Mouse (Mus musculus) liver, embryonic 12.5 days (tissue): Measurements from ENCODE around the gene Ephb4. TPM values are rescaled to one million over a fixed set of nuclear protein-coding genes. Genes with fewer than 3 reads are reported as not detected.
A peak's percentile ranks its signal among the peaks of the same experiment; 100 is the strongest.

Source experiments
- ATAC-seq: fragments of 200-750 bp; cut with Nextera tagmentation; 2 replicates; pipeline ENCODE4 v1.8.0; 2017; ENCODE audit warnings: moderate number of reproducible peaks, mild to moderate bottlenecking, moderate library complexity
- H3K27ac ChIP-seq: fragments of 300-500 bp; sonication (generic); 2 replicates; pipeline ENCODE4 v1.5.1; 2016; ENCODE audit warnings: mild to moderate bottlenecking
- H3K27me3 ChIP-seq: fragments of 300-500 bp; sonication (generic); replicated peaks from 2 replicates; pipeline ENCODE4 v1.6.1; 2016; ENCODE audit warnings: mild to moderate bottlenecking, moderate library complexity
- H3K36me3 ChIP-seq: fragments of 300-500 bp; sonication (generic); 2 replicates; pipeline ENCODE4 v1.6.1; 2016; ENCODE audit warnings: mild to moderate bottlenecking, moderate library complexity
- H3K4me1 ChIP-seq: fragments of 300-500 bp; sonication (generic); 2 replicates; pipeline ENCODE4 v1.6.1; 2016
- H3K4me2 ChIP-seq: fragments of 300-500 bp; sonication (generic); 2 replicates; pipeline ENCODE4 v1.6.1; 2016; ENCODE audit warnings: mild to moderate bottlenecking, moderate library complexity
- H3K4me3 ChIP-seq: fragments of 300-500 bp; sonication (generic); 2 replicates; pipeline ENCODE4 v1.5.1; 2016; ENCODE audit warnings: mild to moderate bottlenecking, moderate library complexity
- H3K9ac ChIP-seq: fragments of 300-500 bp; sonication (generic); 2 replicates; pipeline ENCODE4 v1.6.1; 2016; ENCODE audit warnings: mild to moderate bottlenecking, moderate library complexity
- H3K9me3 ChIP-seq: fragments of 300-500 bp; sonication (generic); replicated peaks from 2 replicates; pipeline ENCODE4 v1.6.1; 2016; ENCODE audit warnings: mild to moderate bottlenecking, moderate library complexity
- WGBS: fragments of 180-500 bp; shearing (Covaris S2); methylation state at CpG from one replicate; pipeline ENCODE4 v1.1.7; 2016; ENCODE audit not compliant: insufficient replicate concordance; 5-methylcytosine and 5-hydroxymethylcytosine counted together
- polyA plus RNA-seq: library from polyadenylated mRNA; unstranded; fragments of >200 nt; fragmentation: Nextera tagmentation; extraction: Ambion mirVana; gene quantifications from 2 replicates; pipeline ENCODE4 v1.2.1, GENCODE M21; 2016

The Ephb4 gene
- polyA plus RNA-seq, 1 experiment from 2014 or later, result 14.2 TPM

- Histone ChIP-seq H3K36me3 (peaks cover 2% of the 10 kb centered on the region; the same call in 1 of the 2 replicates), H3K9me3 (no peaks in the 10 kb centered on the region), H3K4me2 (peak overlapping the region; percentile 61), H3K9ac (no peak overlapping the region), H3K27ac (peak overlapping the region; percentile 70), H3K4me1 (peaks cover 25% of the 10 kb centered on the region), H3K27me3 (peaks cover 72% of the 10 kb centered on the region), H3K4me3 (peak overlapping the region; percentile 61)
- 2% methylated on average over 33 of the region's 33 CpGs for WGBS
- ATAC-seq, result peak; percentile 20
Measured at GRCm38 (mm10) chr5:137348482-137349383, 1.2 kb upstream of the Ephb4 start.

- 2% methylated on average over 55 of the region's 55 CpGs for WGBS
- Histone ChIP-seq H3K4me1 (peaks cover 25% of the 10 kb centered on the region), H3K9me3 (no peaks in the 10 kb centered on the region), H3K36me3 (peaks cover 17% of the 10 kb centered on the region; the same call in 1 of the 2 replicates), H3K9ac (peak overlapping the region; percentile 71), H3K27ac (peak overlapping the region; percentile 73), H3K4me3 (peak overlapping the region; percentile 61), H3K4me2 (peak overlapping the region; percentile 61), H3K27me3 (peaks cover 78% of the 10 kb centered on the region)
- ATAC-seq, result peak; percentile 28; the same call in 1 of the 2 replicates
Measured at GRCm38 (mm10) chr5:137350205-137351057, 522 bp downstream of the Ephb4 start.

- H3K4me1 ChIP-seq, result peaks cover 25% of the 10 kb centered on the region
- peak overlapping the region; percentile 71 for H3K9ac ChIP-seq
- H3K36me3 ChIP-seq, result peaks cover 23% of the 10 kb centered on the region
- peak overlapping the region; percentile 73; the same call in 1 of the 2 replicates for H3K27ac ChIP-seq
- 13% methylated on average over 8 of the region's 8 CpGs for WGBS
- H3K9me3 ChIP-seq, result no peaks in the 10 kb centered on the region
- H3K4me2 ChIP-seq, result peak overlapping the region; percentile 61
- H3K4me3 ChIP-seq, result peak overlapping the region; percentile 61
- peaks cover 73% of the 10 kb centered on the region for H3K27me3 ChIP-seq
- no peak for ATAC-seq
Measured at GRCm38 (mm10) chr5:137351058-137351380, 1.1 kb downstream of the Ephb4 start.

DNA sequence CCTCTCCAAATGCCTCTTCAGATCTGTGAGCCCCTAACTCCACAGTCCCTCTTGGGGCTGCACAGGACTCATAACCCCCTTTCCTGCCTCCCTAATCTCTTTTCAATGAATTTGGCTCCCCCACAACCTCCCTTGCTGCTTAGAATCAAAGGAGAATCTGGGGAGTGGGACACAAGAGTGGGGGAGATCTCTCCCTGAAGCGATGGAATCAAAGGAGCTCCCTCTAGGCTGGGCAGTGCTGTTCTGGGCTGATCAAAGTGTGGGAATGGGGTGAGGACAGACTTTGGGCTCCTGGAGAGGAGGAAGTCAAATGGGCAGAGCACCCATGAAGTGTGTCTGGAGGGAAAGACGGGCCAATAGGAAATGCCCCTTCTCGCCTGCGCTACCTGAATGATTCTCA, 1.5 kb downstream of the Ephb4 start:
- ATAC-seq, result no peak
- H3K27me3 ChIP-seq, result peaks cover 73% of the 10 kb centered on the region
- H3K36me3 ChIP-seq, result peaks cover 27% of the 10 kb centered on the region
- peak overlapping the region; percentile 71; the same call in 1 of the 2 replicates for H3K9ac ChIP-seq
- H3K4me2 ChIP-seq, result peak overlapping the region; percentile 61
- H3K27ac ChIP-seq, result peak overlapping the region; percentile 1; the same call in 1 of the 2 replicates
- H3K9me3 ChIP-seq, result no peaks in the 10 kb centered on the region
- H3K4me3 ChIP-seq, result peak overlapping the region; percentile 61
- H3K4me1 ChIP-seq, result peaks cover 25% of the 10 kb centered on the region
- WGBS, result 33% methylated on average over 4 of the region's 4 CpGs

DNA sequence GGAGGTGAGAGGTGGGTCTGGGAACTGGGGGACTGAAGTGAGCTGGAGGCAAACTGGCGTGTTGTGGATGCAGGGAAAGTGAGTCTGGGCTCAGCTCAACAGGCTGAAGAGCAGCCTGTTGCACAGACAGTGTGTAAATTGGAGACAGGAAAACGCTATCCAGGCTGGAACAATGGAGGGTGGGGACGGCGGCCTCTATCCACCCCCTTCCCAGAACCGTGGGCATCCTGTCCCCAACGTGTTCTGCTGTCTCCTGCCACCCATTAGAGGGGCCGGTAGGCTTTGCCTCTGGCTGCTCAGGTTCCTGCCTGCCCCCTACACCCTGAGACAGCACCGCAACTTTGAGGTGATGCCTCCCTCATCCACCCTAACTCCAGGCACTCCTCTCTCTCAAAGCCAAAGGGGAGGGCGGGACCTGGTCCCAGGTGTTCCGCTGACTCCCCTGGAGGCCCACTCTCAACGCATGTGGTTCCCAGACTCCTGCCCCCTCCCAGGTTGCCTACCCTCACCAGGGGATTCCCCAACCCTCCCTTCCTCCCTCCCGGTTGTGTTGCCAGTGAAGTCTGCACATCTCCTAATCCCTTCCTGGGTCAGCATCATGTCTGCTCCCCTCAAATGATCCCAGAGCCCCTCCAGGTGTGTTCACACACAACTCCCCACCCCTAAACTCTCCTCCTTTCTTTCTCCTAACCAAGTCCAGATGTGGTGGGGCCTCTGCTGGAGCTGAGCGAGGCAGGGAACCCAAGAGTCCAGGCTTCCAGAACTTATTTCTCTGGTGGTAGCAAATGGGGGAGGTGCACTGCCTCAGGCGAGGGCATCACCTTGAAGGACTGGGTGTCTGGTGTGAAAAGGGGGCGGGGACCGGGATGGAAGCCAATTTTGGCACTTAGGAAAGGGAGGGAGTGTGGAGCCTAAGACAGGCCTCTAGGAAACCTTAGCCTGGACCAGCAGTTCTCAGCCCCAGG, 2.4 kb downstream of the Ephb4 start:
- peaks cover 18% of the 10 kb centered on the region for H3K4me1 ChIP-seq
- H3K36me3 ChIP-seq, result peaks cover 32% of the 10 kb centered on the region
- no peak for ATAC-seq
- H3K4me3 ChIP-seq, result peak overlapping the region; percentile 61
- WGBS, result 31% methylated on average over 16 of the region's 16 CpGs
- peak overlapping the region; percentile 28; the same call in 1 of the 2 replicates for H3K9ac ChIP-seq
- H3K27me3 ChIP-seq, result peaks cover 65% of the 10 kb centered on the region
- no peaks in the 10 kb centered on the region for H3K9me3 ChIP-seq
- peak overlapping the region; percentile 61 for H3K4me2 ChIP-seq
- H3K27ac ChIP-seq, result no peak overlapping the region

GRCm38 (mm10) chr5:137354091-137354490, 4.2 kb downstream of the Ephb4 start:
- no peaks in the 10 kb centered on the region for H3K9me3 ChIP-seq
- peaks cover 10% of the 10 kb centered on the region for H3K4me1 ChIP-seq
- no peak overlapping the region for H3K27ac ChIP-seq
- H3K36me3 ChIP-seq, result peaks cover 38% of the 10 kb centered on the region
- WGBS, result 70% methylated on average over 17 of the region's 17 CpGs
- peaks cover 47% of the 10 kb centered on the region for H3K27me3 ChIP-seq
- ATAC-seq, result no peak
- no peak overlapping the region for H3K4me2 ChIP-seq
- H3K4me3 ChIP-seq, result no peak overlapping the region
- H3K9ac ChIP-seq, result no peak overlapping the region

DNA sequence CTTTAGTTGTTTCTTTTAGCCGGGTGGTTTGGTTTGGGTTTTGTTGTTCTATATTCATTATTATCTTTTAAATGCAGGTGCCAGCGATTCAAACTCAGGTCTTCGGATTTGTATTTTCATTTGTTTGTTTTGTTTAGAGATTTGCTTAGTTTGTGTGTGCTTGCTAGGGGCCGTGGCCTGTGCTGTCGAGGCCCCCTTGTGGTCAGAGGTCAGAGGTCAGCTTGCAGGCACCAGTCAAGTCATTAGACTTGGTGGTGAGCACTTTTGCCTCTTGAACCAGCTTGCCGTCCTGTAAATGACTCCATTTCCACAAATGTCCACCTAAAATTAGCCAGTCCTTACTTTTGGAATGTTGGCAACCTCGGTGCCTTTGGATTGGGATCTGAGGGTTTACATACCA, 8.5 kb downstream of the Ephb4 start:
- 29% methylated on average over 7 of the region's 7 CpGs for WGBS
- Histone ChIP-seq H3K27ac (no peak overlapping the region), H3K4me3 (no peak overlapping the region), H3K9me3 (no peaks in the 10 kb centered on the region), H3K9ac (no peak overlapping the region), H3K36me3 (peaks cover 78% of the 10 kb centered on the region), H3K27me3 (peaks cover 9% of the 10 kb centered on the region), H3K4me1 (peaks cover 2% of the 10 kb centered on the region; the same call in 1 of the 2 replicates), H3K4me2 (no peak overlapping the region)
- no peak for ATAC-seq

DNA sequence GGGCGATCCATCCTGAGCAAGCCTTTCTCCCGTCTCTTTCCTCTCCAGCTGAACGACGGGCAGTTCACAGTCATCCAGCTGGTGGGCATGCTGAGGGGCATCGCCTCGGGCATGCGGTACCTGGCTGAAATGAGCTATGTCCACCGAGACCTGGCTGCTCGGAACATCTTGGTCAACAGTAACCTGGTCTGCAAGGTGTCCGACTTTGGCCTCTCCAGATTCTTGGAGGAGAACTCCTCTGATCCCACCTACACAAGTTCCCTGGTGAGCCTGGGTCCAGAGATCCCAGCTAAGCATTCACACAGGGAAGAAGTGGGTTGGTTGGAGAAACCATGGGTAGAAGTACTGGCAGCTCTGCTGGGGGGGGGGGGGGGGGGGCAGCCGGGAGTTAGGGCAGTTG, 19.8 kb downstream of the Ephb4 start:
- WGBS, result 76% methylated on average over 10 of the region's 11 CpGs
- H3K9me3 ChIP-seq, result no peaks in the 10 kb centered on the region
- no peaks in the 10 kb centered on the region for H3K4me1 ChIP-seq
- H3K27ac ChIP-seq, result no peak overlapping the region
- H3K4me3 ChIP-seq, result no peak overlapping the region
- H3K4me2 ChIP-seq, result no peak overlapping the region
- H3K9ac ChIP-seq, result no peak overlapping the region
- no peak for ATAC-seq
- peaks cover 94% of the 10 kb centered on the region for H3K36me3 ChIP-seq
- no peaks in the 10 kb centered on the region for H3K27me3 ChIP-seq

DNA sequence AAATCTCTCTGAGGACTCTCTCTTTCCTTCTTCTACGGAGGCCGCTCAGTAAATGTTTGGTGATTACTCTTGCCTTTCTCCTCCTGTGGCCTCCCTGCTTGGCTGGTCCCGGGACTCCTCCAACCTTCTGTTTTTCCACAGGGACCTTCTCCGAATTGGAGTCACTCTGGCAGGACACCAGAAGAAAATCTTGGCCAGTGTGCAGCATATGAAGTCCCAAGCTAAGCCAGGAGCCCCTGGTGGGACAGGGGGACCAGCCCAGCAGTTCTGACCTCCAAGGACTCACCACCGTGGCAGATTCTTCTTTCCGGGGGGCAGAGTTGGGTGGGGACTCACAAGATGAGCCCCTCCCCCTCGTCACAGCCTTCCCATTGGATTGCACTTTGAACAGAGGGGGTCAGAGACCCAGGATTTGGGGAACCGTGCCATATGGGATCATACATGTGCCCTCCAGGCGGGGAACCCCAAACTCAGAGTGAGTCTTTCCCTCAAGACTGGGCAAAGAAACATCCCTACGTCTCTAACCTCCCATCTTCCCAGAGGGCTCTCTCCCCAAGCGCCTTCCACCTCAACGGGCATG, 23.6 kb downstream of the Ephb4 start:
- Histone ChIP-seq H3K9ac (no peak overlapping the region), H3K9me3 (no peaks in the 10 kb centered on the region), H3K27ac (no peak overlapping the region), H3K4me1 (0 out of 2 replicates have a peak, but pooled peaks cover 2% of the 10 kb centered on the region), H3K36me3 (peaks cover 68% of the 10 kb centered on the region), H3K4me2 (no peak overlapping the region), H3K4me3 (no peak overlapping the region), H3K27me3 (no peaks in the 10 kb centered on the region; the same call in 1 of the 2 replicates)
- WGBS, result 66% methylated on average over 12 of the region's 12 CpGs
- ATAC-seq, result no peak

DNA sequence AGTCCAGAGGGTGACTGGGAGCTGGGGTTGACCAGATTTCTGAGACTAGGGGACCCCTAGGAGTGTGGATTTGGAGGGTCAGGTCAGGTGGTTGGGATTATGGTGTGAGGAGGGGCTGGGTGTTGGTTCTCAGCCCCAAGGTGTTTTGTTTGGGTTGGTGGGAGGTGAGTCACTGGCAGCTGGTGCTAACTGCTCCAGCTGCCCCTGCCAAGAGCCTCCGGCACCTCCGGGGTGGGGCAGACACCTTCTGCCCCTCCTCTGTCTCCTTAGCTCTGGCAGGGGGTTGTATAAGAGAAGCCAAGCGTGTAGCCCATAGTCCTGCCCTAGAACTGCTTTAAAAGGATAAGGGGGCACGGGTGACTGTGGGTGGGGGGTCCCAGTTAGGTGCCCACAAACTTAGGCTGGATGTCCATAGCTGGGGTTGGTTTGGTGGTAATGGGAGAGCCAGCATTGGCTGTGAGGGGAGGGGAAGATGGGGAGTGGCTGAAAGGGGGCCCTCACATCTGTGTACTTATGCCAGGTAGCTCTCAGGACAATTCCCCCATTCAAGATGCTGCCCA, 24.7 kb downstream of the Ephb4 start:
- Histone ChIP-seq H3K4me1 (0 out of 2 replicates have a peak, but pooled peaks cover 2% of the 10 kb centered on the region), H3K4me3 (no peak overlapping the region), H3K4me2 (no peak overlapping the region), H3K9me3 (no peaks in the 10 kb centered on the region), H3K36me3 (peaks cover 59% of the 10 kb centered on the region), H3K27ac (no peak overlapping the region), H3K9ac (no peak overlapping the region), H3K27me3 (no peaks in the 10 kb centered on the region; the same call in 1 of the 2 replicates)
- WGBS, result 67% methylated on average over 4 of the region's 4 CpGs
- no peak for ATAC-seq
